Mouse (Mus musculus) liver, embryonic 12.5 days (tissue): Measurements from ENCODE around the gene Rlf. TPM values are rescaled to one million over a fixed set of nuclear protein-coding genes. Genes with fewer than 3 reads are reported as not detected.
"Not testable (repeated sequence)": the region's sequence is repeated elsewhere in the genome, so short reads cannot be mapped to it uniquely, and the experiment has no call there.

Experiments used
- ATAC-seq: fragments of 200-750 bp; cut with Nextera tagmentation; 2 replicates; pipeline ENCODE4 v1.8.0; 2017; ENCODE audit warnings: moderate number of reproducible peaks, mild to moderate bottlenecking, moderate library complexity
- H3K27ac ChIP-seq: fragments of 300-500 bp; sonication (generic); 2 replicates; pipeline ENCODE4 v1.5.1; 2016; ENCODE audit warnings: mild to moderate bottlenecking
- H3K27me3 ChIP-seq: fragments of 300-500 bp; sonication (generic); replicated peaks from 2 replicates; pipeline ENCODE4 v1.6.1; 2016; ENCODE audit warnings: mild to moderate bottlenecking, moderate library complexity
- H3K36me3 ChIP-seq: fragments of 300-500 bp; sonication (generic); 2 replicates; pipeline ENCODE4 v1.6.1; 2016; ENCODE audit warnings: mild to moderate bottlenecking, moderate library complexity
- H3K4me1 ChIP-seq: fragments of 300-500 bp; sonication (generic); 2 replicates; pipeline ENCODE4 v1.6.1; 2016
- H3K4me2 ChIP-seq: fragments of 300-500 bp; sonication (generic); 2 replicates; pipeline ENCODE4 v1.6.1; 2016; ENCODE audit warnings: mild to moderate bottlenecking, moderate library complexity
- H3K4me3 ChIP-seq: fragments of 300-500 bp; sonication (generic); 2 replicates; pipeline ENCODE4 v1.5.1; 2016; ENCODE audit warnings: mild to moderate bottlenecking, moderate library complexity
- H3K9ac ChIP-seq: fragments of 300-500 bp; sonication (generic); 2 replicates; pipeline ENCODE4 v1.6.1; 2016; ENCODE audit warnings: mild to moderate bottlenecking, moderate library complexity
- H3K9me3 ChIP-seq: fragments of 300-500 bp; sonication (generic); replicated peaks from 2 replicates; pipeline ENCODE4 v1.6.1; 2016; ENCODE audit warnings: mild to moderate bottlenecking, moderate library complexity
- WGBS: fragments of 180-500 bp; shearing (Covaris S2); methylation state at CpG from one replicate; pipeline ENCODE4 v1.1.7; 2016; ENCODE audit not compliant: insufficient replicate concordance; 5-methylcytosine and 5-hydroxymethylcytosine counted together
- polyA plus RNA-seq: library from polyadenylated mRNA; unstranded; fragments of >200 nt; fragmentation: Nextera tagmentation; extraction: Ambion mirVana; gene quantifications from 2 replicates; pipeline ENCODE4 v1.2.1, GENCODE M21; 2016

Rlf gene
- polyA plus RNA-seq, 1 experiment from 2014 or later, result 16.1 TPM

DNA sequence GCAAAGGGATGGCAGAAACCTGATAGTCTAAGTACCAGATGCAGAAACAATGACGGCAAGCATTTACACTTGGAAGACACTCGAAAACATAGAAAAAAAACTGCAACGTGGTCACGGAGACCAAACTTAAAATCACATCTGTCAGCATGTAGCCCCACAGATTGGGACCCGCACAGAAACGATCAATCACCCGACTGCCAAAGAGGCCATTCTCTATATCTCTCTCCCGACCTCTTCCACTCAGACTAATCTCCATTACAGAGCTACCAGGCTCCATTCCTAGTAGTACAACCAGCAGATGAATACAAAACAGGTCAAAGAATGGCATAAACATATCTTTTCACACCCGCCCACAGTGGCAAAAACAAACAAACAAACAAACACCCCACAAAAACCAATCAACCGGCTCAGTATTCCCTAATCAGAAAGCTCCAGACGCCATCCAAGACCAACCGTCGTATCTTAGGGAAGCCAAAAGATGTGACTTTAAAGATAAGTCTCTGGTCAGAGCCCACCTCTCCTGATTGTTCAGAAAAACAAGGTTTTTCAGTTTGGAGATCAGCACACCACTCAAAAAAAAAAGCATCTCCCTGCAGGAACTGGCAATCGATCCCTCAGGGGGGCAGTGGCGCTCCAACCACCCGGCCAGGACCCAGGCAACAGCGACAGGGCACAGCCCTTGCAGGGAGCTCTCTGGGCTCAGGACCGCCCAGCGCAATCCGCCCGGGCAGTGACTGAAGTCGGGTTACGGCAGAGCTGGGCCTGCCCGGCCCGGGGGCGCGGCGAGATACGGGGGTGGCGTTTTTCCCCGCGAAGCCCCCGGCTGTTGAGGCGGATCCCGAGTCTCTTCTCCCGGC lies 720 bp downstream of the Rlf start:
- H3K9me3 ChIP-seq, result no peaks in the 10 kb centered on the region
- peaks cover 34% of the 10 kb centered on the region for H3K4me1 ChIP-seq
- peak overlapping the region; percentile 90 for H3K9ac ChIP-seq
- ATAC-seq, result peak; percentile 91
- H3K36me3 ChIP-seq, result 0 out of 2 replicates have a peak, but pooled peaks cover 2% of the 10 kb centered on the region
- H3K27me3 ChIP-seq, result 0 out of 2 replicates have a peak, but pooled peaks cover 11% of the 10 kb centered on the region
- WGBS, result 2% methylated on average over 36 of the region's 36 CpGs
- peak overlapping the region; percentile 93 for H3K4me3 ChIP-seq
- H3K4me2 ChIP-seq, result peak overlapping the region; percentile 79
- peak overlapping the region; percentile 96 for H3K27ac ChIP-seq

DNA sequence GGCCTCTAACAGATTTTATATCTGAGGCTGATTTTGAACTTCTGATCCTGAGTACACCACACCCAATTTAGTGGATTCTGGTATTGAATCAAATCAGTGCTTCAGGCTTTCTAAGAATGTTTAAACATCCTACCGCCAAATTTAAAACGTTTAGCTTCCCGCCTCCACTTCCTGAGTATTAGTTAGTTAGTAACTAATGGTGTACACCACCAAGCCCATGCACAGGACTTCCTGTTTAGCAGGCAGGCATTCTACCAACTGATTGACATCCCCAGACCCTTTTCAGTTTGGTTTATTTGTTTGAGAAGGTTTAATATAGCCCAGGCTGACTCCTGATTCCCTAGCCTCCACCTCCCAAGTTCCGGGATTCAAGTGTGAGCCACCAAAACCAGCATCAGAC lies 6.0 kb downstream of the Rlf start:
- H3K36me3 ChIP-seq, result peaks cover 5% of the 10 kb centered on the region; the same call in 1 of the 2 replicates
- H3K27ac ChIP-seq, result no peak overlapping the region
- ATAC-seq, result no peak
- H3K27me3 ChIP-seq, result no peaks in the 10 kb centered on the region
- H3K9me3 ChIP-seq, result no peaks in the 10 kb centered on the region
- WGBS, result 56% methylated on average over 4 of the region's 4 CpGs
- H3K4me2 ChIP-seq, result no peak overlapping the region
- no peak overlapping the region for H3K9ac ChIP-seq
- no peak overlapping the region for H3K4me3 ChIP-seq
- peaks cover 73% of the 10 kb centered on the region for H3K4me1 ChIP-seq

DNA sequence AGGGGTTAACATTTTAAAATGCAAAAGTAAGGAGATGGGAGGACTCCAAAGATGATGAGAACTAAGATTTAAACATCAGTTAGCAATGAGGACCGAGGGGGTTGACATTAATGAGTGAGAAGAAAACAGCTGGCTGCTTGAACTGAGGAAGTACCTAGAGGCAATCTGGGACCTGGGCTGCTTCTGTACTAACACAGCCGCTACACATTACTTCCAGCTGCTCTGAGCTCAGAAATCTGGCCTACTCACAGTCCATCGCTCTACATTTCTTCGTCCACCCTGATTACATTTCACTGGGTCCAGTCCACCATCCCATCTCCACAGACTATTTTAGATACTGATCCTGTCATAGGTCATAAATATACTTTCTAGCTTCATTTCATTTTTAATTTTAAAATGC lies 17.0 kb downstream of the Rlf start:
- Histone ChIP-seq H3K27me3 (no peaks in the 10 kb centered on the region), H3K4me2 (no peak overlapping the region), H3K9ac (no peak overlapping the region), H3K4me1 (peaks cover 8% of the 10 kb centered on the region; the same call in 1 of the 2 replicates), H3K36me3 (peaks cover 8% of the 10 kb centered on the region; the same call in 1 of the 2 replicates), H3K27ac (no peak overlapping the region), H3K9me3 (no peaks in the 10 kb centered on the region), H3K4me3 (no peak overlapping the region)
- ATAC-seq, result no peak
- 82% methylated on average over 4 of the region's 4 CpGs for WGBS

DNA sequence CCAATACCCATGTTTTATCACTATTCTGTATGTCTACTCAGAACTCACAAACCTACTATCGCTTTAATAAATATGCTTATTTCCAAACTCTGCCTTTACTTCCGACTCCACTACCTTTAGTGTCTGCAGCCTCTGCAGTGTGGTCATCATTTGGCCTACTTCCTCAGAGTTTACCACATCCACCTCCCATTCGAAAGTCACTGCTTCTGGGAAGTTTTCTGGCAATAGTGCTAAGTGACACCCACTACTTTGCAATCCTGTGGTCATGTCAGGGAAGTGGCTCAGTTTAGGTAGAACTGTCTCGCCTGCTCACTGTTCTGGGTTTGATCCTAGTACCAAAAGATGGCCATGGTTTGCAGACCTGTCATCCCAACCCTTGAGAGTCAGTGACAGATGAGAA lies 17.9 kb downstream of the Rlf start:
- H3K36me3 ChIP-seq, result peaks cover 8% of the 10 kb centered on the region; the same call in 1 of the 2 replicates

DNA sequence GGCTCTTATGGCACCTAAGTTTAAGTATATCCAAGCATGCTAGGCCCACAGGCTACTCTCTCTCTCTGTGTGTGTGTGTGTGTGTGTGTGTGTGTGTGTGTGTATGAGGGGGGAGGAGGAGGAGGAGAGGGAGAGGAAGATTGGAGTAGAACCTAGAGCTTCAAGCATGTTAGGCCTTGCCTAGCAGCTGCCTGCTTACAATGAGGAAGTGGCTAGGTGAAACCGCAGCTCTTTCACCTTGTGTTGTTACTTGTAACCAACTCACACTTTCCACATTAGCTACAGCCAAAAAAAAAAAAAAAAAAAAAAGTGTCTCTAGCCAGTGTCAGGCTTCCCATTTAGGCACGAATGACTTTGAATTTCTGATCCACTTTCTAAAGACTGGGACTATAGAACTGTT lies 18.7 kb downstream of the Rlf start:
- H3K9ac ChIP-seq, result no peak overlapping the region
- H3K36me3 ChIP-seq, result peaks cover 8% of the 10 kb centered on the region; the same call in 1 of the 2 replicates
- ATAC-seq, result no peak
- no peak overlapping the region for H3K4me3 ChIP-seq
- no peak overlapping the region for H3K27ac ChIP-seq
- no peaks in the 10 kb centered on the region for H3K27me3 ChIP-seq
- H3K4me2 ChIP-seq, result no peak overlapping the region
- 42% methylated on average over 2 of the region's 2 CpGs for whole genome bisulfite sequencing
- 0 out of 2 replicates have a peak, but pooled peaks cover 3% of the 10 kb centered on the region for H3K4me1 ChIP-seq
- H3K9me3 ChIP-seq, result no peaks in the 10 kb centered on the region

More for the DNA sequence above, 17.9 kb downstream of the Rlf start:
- Histone ChIP-seq H3K27me3 (no peaks in the 10 kb centered on the region), H3K27ac (no peak overlapping the region), H3K9ac (no peak overlapping the region), H3K9me3 (no peaks in the 10 kb centered on the region), H3K4me3 (no peak overlapping the region), H3K4me1 (0 out of 2 replicates have a peak, but pooled peaks cover 6% of the 10 kb centered on the region), H3K4me2 (no peak overlapping the region)
- no peak for ATAC-seq
- 70% methylated on average over 4 of the region's 4 CpGs for WGBS

DNA sequence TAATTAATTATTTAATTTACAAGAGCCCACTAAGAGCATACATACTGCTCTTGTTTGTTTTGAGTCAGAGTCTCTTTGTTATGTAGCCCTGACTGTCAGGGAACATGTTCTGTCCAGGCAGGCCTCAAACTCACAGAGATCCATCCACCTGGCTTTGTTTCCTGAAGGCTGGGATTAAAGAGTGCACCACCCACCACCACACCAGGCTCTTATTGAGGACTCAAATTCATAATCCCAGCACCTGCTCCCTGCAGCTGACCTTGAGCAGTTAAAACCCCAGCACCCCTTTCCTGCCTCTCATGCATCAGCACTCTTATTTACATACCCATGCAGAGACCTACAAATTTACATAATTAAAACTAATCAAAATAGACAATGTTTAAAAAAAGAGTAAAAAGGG lies 20.1 kb downstream of the Rlf start:
- Histone ChIP-seq H3K9ac (no peak overlapping the region), H3K27me3 (no peaks in the 10 kb centered on the region), H3K4me1 (no peaks in the 10 kb centered on the region), H3K9me3 (no peaks in the 10 kb centered on the region), H3K4me2 (no peak overlapping the region), H3K36me3 (peaks cover 14% of the 10 kb centered on the region), H3K27ac (no peak overlapping the region), H3K4me3 (no peak overlapping the region)
- no peak for ATAC-seq

DNA sequence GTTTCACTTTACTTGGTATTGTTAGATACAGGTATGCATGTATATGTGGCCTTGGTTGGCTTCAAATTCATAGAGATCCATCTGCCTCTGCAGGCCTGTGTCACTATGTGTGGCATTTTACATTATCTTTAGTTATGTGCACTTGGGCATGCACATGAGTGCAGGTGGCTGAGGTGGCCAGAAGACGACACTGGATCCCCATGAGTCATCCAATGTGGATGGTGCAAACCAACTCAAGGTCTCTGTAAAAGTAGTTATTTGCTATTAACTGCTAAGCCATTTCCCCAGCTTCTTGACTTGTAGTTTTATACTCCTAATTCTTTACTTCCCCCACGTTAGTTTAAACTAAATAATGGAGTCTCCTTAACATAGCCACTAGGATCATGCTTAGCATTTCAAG lies 22.6 kb downstream of the Rlf start:
- Histone ChIP-seq H3K9me3 (no peaks in the 10 kb centered on the region), H3K4me1 (no peaks in the 10 kb centered on the region), H3K27ac (no peak overlapping the region), H3K9ac (no peak overlapping the region), H3K27me3 (no peaks in the 10 kb centered on the region), H3K36me3 (peaks cover 36% of the 10 kb centered on the region), H3K4me3 (no peak overlapping the region), H3K4me2 (no peak overlapping the region)
- ATAC-seq, result no peak
- 88% methylated on average over 2 of the region's 2 CpGs for WGBS

DNA sequence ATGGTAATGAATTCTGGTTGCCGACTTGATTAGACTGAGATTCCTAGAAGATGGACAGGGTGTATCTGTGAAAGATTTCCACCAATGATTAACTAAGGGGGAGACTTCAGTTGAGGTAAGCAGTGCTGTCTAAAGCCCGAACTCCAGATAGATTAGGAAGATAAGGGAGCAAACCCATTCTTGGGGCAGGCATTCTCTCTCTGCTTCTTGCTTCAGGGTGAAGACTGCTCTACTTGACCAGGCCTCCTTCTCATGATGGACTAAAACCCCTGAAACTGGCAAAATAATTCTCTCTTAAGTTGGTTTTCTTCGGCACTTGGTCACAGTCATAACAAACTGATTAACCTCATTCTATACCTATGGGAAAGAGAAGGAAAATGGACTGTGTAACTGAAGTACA lies 25.5 kb downstream of the Rlf start:
- no peaks in the 10 kb centered on the region for H3K27me3 ChIP-seq
- H3K4me1 ChIP-seq, result no peaks in the 10 kb centered on the region
- peaks cover 58% of the 10 kb centered on the region for H3K36me3 ChIP-seq
- no peak overlapping the region for H3K27ac ChIP-seq
- ATAC-seq, result no peak
- H3K9ac ChIP-seq, result no peak overlapping the region
- no peaks in the 10 kb centered on the region for H3K9me3 ChIP-seq
- 72% methylated on average over 3 of the region's 3 CpGs for WGBS
- no peak overlapping the region for H3K4me2 ChIP-seq
- no peak overlapping the region for H3K4me3 ChIP-seq

DNA sequence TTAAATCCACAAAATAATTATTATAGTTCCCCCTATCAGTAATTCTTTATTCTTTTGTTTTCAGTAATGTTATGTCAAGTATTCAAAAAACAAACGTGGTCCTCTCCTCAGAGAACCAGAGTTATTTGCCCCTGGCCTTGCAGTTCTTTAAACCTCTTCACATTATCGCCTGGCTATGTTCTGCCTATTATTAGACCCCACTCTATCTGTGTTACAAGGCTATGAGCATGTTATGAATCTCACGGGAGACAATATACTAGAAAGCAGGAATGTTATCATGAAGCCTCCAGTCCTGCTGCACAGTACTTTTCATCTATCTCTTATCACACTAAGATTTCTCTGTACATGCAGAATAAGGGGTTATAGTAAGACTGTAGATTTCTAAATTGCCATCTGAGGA lies 35.2 kb downstream of the Rlf start:
- H3K4me2 ChIP-seq, result no peak overlapping the region
- no peak overlapping the region for H3K4me3 ChIP-seq
- no peaks in the 10 kb centered on the region for H3K4me1 ChIP-seq
- H3K27ac ChIP-seq, result no peak overlapping the region
- H3K27me3 ChIP-seq, result no peaks in the 10 kb centered on the region
- 88% methylated on average over 3 of the region's 3 CpGs for WGBS
- H3K9ac ChIP-seq, result no peak overlapping the region
- H3K36me3 ChIP-seq, result peaks cover 67% of the 10 kb centered on the region
- peaks cover 6% of the 10 kb centered on the region; the same call in 1 of the 2 replicates for H3K9me3 ChIP-seq
- ATAC-seq, result no peak

DNA sequence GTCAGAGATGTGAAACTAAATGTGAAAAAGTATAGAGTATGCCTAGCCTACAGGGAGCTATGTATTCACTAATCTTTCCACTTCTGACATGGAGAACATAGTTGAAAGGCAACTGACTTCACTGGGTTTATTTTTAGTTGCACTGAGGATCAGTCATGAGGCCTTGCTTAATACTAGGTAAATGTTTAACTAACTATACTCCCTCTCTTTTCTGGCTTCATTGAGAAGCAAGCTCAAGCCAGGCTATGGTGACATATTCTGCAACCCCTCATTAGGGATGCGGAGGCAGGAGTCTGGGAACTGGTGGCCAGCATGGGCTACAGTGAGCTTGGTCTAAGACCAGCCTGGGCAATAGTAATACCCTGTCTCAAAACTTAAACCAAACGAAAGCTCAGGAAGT lies 47.2 kb downstream of the Rlf start:
- 85% methylated on average over 2 of the region's 2 CpGs for WGBS
- no peak overlapping the region for H3K4me2 ChIP-seq
- no peak overlapping the region for H3K4me3 ChIP-seq

DNA sequence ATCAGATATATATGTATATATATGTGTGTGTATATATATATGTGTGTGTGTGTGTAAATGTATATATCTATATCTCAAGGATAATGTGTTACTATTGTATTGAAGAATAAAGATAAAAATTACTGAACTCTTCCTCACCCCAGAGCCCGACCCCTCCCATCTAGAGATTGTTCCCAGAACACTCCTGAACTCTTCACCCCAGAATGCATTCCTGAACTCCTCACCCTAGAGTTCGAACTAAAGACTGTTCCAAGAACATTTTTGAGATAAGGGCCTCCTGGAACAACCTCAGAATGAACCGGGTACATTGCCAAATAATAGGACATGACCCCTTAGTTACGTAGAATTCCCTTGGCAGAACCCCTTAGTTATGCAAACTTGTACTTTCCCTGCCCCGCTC lies 48.2 kb downstream of the Rlf start:
- not testable (repeated sequence) for ATAC-seq, H3K9me3 ChIP-seq, H3K27ac ChIP-seq, H3K27me3 ChIP-seq, H3K4me2 ChIP-seq, H3K4me3 ChIP-seq, H3K4me1 ChIP-seq, H3K9ac ChIP-seq
- H3K36me3 ChIP-seq, result peaks cover 82% of the 10 kb centered on the region
- WGBS, result 81% methylated on average over 3 of the region's 5 CpGs

More for the DNA sequence above, 47.2 kb downstream of the Rlf start:
- no peak overlapping the region for H3K27ac ChIP-seq
- peak; percentile 54 for ATAC-seq
- no peaks in the 10 kb centered on the region for H3K4me1 ChIP-seq
- H3K9ac ChIP-seq, result no peak overlapping the region
- H3K27me3 ChIP-seq, result no peaks in the 10 kb centered on the region
- peaks cover 4% of the 10 kb centered on the region; the same call in 1 of the 2 replicates for H3K9me3 ChIP-seq
- peaks cover 82% of the 10 kb centered on the region for H3K36me3 ChIP-seq

DNA sequence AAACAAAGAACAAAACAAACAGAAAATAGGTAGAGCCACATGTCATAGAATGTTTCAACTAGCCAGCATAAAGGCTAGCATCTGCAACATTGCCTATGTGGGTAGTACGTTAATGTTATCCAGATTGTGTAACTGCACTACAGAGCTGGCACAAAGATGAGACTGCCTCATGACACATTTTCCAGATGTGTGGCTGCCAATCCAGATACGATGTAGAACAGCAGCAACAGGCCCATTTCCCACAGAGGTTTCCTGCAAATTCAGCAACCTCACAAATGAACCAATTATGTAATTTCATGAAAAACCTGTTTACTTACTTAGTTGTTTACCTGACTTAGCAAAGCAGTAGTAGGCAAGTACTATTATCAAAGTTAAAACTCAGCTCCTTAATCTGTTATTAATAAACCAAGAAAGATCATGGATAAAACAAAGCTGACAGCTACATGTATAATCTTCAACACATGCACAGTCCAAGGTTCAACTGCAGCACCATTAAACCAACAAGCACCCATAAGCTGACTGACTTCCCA lies 51.3 kb downstream of the Rlf start:
- Histone ChIP-seq H3K27me3 (no peaks in the 10 kb centered on the region), H3K9ac (no peak overlapping the region), H3K36me3 (peaks cover 71% of the 10 kb centered on the region), H3K27ac (no peak overlapping the region), H3K4me3 (no peak overlapping the region), H3K4me1 (no peaks in the 10 kb centered on the region), H3K9me3 (no peaks in the 10 kb centered on the region), H3K4me2 (no peak overlapping the region)
- 86% methylated on average over 2 of the region's 2 CpGs for WGBS
- ATAC-seq, result no peak
